Mouse (Mus musculus): ENCODE data around the gene Hsf4. TPM values are rescaled to one million over a fixed set of nuclear protein-coding genes. Genes with fewer than 3 reads are reported as not detected.

Gene Hsf4
- polyA plus RNA-seq, 1 experiment from 2014 or later: 0.33 TPM

DNA sequence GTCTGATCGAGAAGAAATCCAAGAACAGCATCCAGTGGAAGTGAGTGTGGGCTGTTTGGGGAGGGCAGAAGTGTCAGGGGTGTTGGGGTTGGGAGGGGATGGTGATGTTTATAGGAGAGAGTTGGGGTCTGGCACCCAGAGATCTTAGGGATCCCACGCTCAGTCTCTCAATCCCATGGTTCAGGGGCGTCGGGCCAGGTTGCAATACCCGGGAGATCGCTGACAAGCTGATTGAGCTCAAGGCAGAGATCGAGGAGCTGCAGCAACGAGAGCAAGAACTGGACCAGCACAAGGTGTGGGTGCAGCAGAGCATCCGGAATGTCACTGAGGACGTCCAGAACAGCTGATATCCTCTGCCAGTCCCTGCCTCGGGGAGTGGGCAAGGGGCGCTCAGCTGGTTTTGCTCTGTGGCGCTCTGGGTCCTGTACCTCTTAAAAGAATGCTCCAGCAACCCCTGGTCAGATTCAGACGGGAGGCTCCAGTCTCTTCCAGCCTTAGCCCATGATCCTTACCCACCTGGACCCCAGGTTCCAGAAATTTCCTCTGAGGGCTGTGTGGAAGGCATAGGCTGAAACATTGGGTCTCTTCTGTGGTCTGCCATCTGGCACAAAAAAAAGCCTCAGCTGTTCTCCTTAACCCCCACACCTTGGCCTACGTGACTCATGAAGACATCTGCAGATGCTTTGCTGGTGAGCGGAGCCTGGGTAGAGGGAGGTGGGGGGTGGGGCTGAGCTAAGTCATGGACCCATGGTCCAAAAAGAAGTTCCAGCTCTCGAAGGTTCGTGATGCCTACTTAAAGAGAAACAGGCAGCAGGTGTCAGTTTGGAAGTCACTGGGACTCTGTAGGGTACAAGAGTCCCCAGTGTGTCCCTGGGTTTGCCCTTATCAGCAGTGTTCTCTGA lies 29.0 kb downstream of the Hsf4 start:
- no peak for TF ChIP-seq CTCF (IDR thresholded peaks at IDR 0.05; ENCODE audit: low read depth)
- WGBS: 52% methylated on average over 18 of the region's 18 CpGs
- H3K4me3 ChIP-seq (ENCODE audit: low read depth, low read length): peak overlapping the region; percentile 97
- no peaks in the 10 kb centered on the region for H3K9me3 ChIP-seq (ENCODE audit: low read depth, low read length)
- H3K36me3 ChIP-seq (ENCODE audit: insufficient read depth): peaks cover 51% of the 10 kb centered on the region
- no peak for ATAC-seq (ENCODE audit: insufficient read depth)
- peak overlapping the region; percentile 20; the same call in 1 of the 2 replicates for H3K27ac ChIP-seq (ENCODE audit: low read depth)
- DNase-seq: no peak
- H3K4me2 ChIP-seq: peak overlapping the region; percentile 95
- H3K27me3 ChIP-seq (ENCODE audit: insufficient read depth, low read length): no peaks in the 10 kb centered on the region
- H3K9ac ChIP-seq: peak overlapping the region; percentile 89
- 0 out of 2 replicates have a peak, but pooled peaks cover 6% of the 10 kb centered on the region for H3K4me1 ChIP-seq (ENCODE audit: insufficient read depth)

DNA sequence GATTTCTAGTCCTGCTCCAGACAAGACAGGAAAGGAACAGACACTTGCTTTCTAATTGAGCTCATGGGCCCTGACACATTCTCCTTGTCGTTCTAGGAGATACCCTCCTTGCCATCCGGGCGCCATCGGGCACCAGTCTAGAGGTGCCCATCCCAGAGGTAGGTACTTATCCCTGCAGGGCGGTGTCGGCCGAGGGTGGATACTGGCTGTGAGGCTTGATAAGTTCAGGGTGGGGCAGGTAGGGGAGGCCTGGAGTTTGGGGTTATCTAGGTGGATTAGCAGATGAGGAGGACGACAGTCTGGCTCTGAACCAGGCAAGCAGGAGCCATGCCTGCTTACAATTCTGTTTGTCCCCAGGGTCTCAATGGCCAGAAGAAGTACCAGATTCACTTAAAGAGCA lies 30.4 kb downstream of the Hsf4 start:
- 95% methylated on average over 8 of the region's 8 CpGs for WGBS
- no peak for DNase-seq
- Histone ChIP-seq H3K27me3 (ENCODE audit: insufficient read depth, low read length) (no peaks in the 10 kb centered on the region), H3K27ac (ENCODE audit: low read depth) (no peak overlapping the region), H3K4me2 (peak overlapping the region; percentile 95; the same call in 1 of the 2 replicates), H3K9ac (no peak overlapping the region), H3K4me1 (ENCODE audit: insufficient read depth) (peaks cover 14% of the 10 kb centered on the region; the same call in 1 of the 2 replicates), H3K4me3 (ENCODE audit: low read depth, low read length) (no peak overlapping the region), H3K9me3 (ENCODE audit: low read depth, low read length) (no peaks in the 10 kb centered on the region), H3K36me3 (ENCODE audit: insufficient read depth) (peaks cover 64% of the 10 kb centered on the region)
- ATAC-seq (ENCODE audit: insufficient read depth): no peak
- no peak for TF ChIP-seq CTCF (IDR thresholded peaks at IDR 0.05; ENCODE audit: low read depth)

DNA sequence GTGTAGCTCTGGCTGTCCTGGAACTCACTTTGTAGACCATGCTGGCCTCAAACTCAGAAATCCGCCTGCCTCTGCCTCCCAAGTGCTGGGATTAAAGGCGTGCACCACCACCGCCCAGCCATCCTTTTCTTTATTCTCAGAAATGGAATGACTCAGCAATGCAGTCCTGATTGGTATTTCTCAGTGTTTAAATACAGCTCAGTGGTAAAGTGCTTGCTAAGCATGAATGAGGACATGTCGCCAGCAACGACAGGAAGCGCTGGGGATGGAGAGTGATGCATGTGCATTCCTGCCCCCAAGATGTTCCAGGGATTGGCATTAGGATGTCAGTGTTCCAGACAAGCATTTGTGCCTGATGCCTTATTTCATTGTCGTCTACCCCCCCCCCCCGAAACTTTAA lies 33.8 kb downstream of the Hsf4 start:
- peaks cover 78% of the 10 kb centered on the region for H3K36me3 ChIP-seq (ENCODE audit: insufficient read depth)
- DNase-seq (no peak), ATAC-seq (ENCODE audit: insufficient read depth) (no peak)
- no peak for TF ChIP-seq CTCF (IDR thresholded peaks at IDR 0.05; ENCODE audit: low read depth)
- H3K27ac ChIP-seq (ENCODE audit: low read depth): no peak overlapping the region
- H3K9ac ChIP-seq: no peak overlapping the region
- WGBS: 77% methylated on average over 8 of the region's 8 CpGs
- no peak overlapping the region for H3K4me2 ChIP-seq
- no peak overlapping the region for H3K4me3 ChIP-seq (ENCODE audit: low read depth, low read length)
- H3K27me3 ChIP-seq (ENCODE audit: insufficient read depth, low read length): no peaks in the 10 kb centered on the region
- H3K9me3 ChIP-seq (ENCODE audit: low read depth, low read length): no peaks in the 10 kb centered on the region
- H3K4me1 ChIP-seq (ENCODE audit: insufficient read depth): peaks cover 24% of the 10 kb centered on the region

DNA sequence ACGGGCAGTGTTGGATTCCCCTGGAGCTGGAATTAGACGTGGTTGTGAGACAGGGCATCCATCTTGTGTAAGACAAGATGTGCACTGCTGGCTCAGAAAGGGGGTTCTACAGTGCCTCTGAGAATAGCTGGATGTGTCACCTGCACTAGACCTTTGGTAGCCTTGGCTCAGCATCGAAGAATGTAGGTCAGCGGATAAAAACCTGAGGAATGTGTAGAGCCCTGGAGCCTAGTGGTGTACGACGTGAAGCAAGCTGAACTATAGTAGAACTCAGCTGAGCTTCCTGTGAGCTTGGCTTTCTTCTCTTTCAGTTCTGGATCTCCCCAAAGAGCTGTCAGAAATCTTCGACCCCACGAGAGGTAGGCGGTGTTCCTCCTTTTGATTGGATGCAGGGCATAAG lies 34.3 kb downstream of the Hsf4 start:
- H3K4me3 ChIP-seq (ENCODE audit: low read depth, low read length): no peak overlapping the region
- H3K27ac ChIP-seq (ENCODE audit: low read depth): no peak overlapping the region; the same call in 1 of the 2 replicates
- no peaks in the 10 kb centered on the region for H3K27me3 ChIP-seq (ENCODE audit: insufficient read depth, low read length)
- H3K4me1 ChIP-seq (ENCODE audit: insufficient read depth): peaks cover 21% of the 10 kb centered on the region
- ATAC-seq (ENCODE audit: insufficient read depth): no peak
- H3K4me2 ChIP-seq: no peak overlapping the region
- H3K9ac ChIP-seq: no peak overlapping the region
- no peak for TF ChIP-seq CTCF (IDR thresholded peaks at IDR 0.05; ENCODE audit: low read depth)
- DNase-seq: no peak
- H3K36me3 ChIP-seq (ENCODE audit: insufficient read depth): peaks cover 78% of the 10 kb centered on the region
- no peaks in the 10 kb centered on the region for H3K9me3 ChIP-seq (ENCODE audit: low read depth, low read length)
- WGBS: 63% methylated on average over 9 of the region's 9 CpGs

DNA sequence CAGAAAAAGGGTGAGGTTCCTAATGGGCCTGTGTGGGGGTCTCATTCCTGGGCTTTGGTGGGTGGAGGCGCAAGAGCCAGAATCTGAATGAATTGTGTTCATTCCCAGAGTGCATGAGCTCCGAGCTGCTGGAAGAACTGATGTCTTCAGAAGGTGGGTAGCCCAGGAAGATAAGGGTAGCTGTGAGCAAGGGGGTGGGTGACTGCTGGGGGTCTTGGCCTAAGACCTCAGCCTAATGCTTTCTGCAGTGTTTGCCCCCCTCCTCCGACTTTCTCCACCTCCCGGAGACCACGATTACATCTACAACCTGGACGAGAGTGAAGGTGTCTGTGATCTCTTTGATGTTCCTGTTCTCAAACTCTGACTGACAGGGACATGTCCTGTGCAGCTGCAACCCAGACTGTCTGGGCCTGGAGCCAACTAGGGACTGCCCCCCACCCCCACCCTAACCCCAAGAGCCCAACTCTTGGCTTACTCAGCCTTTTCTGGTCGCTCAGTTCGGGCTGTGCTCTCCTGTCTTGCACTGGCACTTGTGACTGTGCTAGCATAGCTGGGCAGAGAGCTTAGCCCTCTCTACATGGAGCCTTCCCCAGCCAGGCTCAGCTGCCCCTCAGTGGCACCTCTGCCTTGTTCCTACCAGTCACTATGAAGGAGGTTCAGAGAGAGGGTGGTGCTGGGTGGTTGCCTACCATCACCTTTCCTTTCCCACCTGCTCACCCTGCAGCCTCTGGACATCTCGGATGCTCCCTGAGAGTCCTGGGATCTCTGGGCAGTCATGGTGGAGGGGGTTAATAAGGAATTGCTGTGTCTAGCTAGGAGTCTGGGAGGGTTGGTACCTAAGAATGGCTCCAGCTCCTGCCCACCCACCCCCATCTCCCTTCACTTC lies 35.0 kb downstream of the Hsf4 start:
- Histone ChIP-seq H3K4me2 (peak overlapping the region; percentile 63; the same call in 1 of the 2 replicates), H3K27me3 (ENCODE audit: insufficient read depth, low read length) (no peaks in the 10 kb centered on the region), H3K4me1 (ENCODE audit: insufficient read depth) (peaks cover 21% of the 10 kb centered on the region), H3K27ac (ENCODE audit: low read depth) (peak overlapping the region; percentile 81; the same call in 1 of the 2 replicates), H3K9ac (no peak overlapping the region), H3K36me3 (ENCODE audit: insufficient read depth) (peaks cover 81% of the 10 kb centered on the region), H3K9me3 (ENCODE audit: low read depth, low read length) (no peaks in the 10 kb centered on the region), H3K4me3 (ENCODE audit: low read depth, low read length) (0 out of 2 replicates have a peak overlapping the region, but pooled peaks have one; percentile 37)
- 44% methylated on average over 9 of the region's 9 CpGs for WGBS
- DNase-seq: peak; percentile 64
- no peak for TF ChIP-seq CTCF (IDR thresholded peaks at IDR 0.05; ENCODE audit: low read depth)
- ATAC-seq (ENCODE audit: insufficient read depth): peak; percentile 16

DNA sequence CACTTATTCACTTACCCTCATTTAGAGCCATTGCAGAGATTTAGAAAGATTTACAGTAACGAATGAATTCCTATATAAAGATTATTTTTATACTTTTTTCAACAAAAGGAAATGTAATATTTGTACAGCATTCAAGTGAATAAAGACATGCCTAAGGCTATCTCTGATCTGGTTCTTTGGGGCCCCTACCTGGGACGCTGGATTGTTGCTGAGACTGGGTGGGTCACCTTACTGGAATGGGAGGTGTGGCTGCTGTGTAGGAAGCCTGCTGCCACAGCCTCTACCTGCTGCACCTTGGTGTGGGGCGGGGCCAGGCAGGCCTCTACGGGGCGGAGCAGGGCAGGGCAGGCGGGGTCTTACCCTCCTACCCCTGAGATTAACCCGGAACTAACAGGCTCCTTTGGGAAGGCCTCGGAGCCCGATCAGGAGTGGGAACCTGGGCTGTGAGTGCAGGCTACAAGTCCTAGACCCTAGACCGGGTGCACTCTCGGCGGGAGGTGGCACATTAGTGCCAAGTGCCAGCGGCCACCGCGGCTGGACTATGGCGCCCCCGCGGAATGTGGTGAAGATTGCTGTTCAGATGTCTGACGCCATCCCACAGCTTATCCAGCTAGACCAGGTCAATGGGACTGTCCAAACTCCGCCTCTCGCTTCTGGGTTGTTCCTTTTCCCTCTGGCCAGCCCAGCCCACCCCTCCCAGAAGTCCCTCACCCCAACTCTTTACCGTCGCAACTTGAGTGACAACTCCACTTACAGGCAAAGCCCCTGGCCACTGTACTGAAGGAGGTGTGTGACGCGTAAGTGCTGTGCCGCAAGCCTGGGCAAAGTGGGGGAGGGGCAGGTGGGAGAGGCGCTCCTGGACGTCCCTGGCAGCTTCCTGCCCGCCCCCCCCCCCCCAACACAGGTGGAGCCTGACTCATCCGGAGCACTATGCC lies 35.9 kb downstream of the Hsf4 start, which contains the start of gene Elmo3:
Gene Elmo3 (plus strand): TSS at position 391 of the 935 bp plus-strand sequence.
- ATAC-seq (ENCODE audit: insufficient read depth) (peak; percentile 84), DNase-seq (peak; percentile 71)
- H3K4me1 ChIP-seq (ENCODE audit: insufficient read depth): peaks cover 21% of the 10 kb centered on the region
- H3K4me2 ChIP-seq: peak within 1 kb of the TSS; percentile 63
- peak; percentile 26; the same call in 1 of the 2 replicates for TF ChIP-seq CTCF (IDR thresholded peaks at IDR 0.05; ENCODE audit: low read depth)
- peak within 1 kb of the TSS; percentile 81 for H3K27ac ChIP-seq (ENCODE audit: low read depth)
- H3K4me3 ChIP-seq (ENCODE audit: low read depth, low read length): peak within 1 kb of the TSS; percentile 37
- H3K36me3 ChIP-seq (ENCODE audit: insufficient read depth): peaks cover 79% of the 10 kb centered on the region
- WGBS: 5% methylated on average over 30 of the region's 30 CpGs
- peak within 1 kb of the TSS; percentile 48 for H3K9ac ChIP-seq
- no peaks in the 10 kb centered on the region for H3K27me3 ChIP-seq (ENCODE audit: insufficient read depth, low read length)
- H3K9me3 ChIP-seq (ENCODE audit: low read depth, low read length): no peaks in the 10 kb centered on the region
